Mouse (Mus musculus) C2C12 (cell line): ENCODE measurements at regions not wholly inside any gene's neighbourhood (a gene's known extent, or its start where the extent isn't known, plus 50 kb on each side); places are given as distances from the start of the nearest gene placed in this dataset.

Source experiments
- H3K27me3 ChIP-seq: one replicate; pipeline ENCODE4 v1.6.1; 2011; ENCODE audit not compliant: control insufficient read depth, insufficient read depth, insufficient read length
- H3K36me3 ChIP-seq: one replicate; pipeline ENCODE4 v1.6.1; 2011; ENCODE audit not compliant: control insufficient read depth, insufficient read depth
- H3K4me3 ChIP-seq: one replicate; pipeline ENCODE4 v1.5.1; 2011; ENCODE audit warnings: mild to moderate bottlenecking, control low read depth; ENCODE audit not compliant: poor library complexity, insufficient read depth, severe bottlenecking
- H3K79me2 ChIP-seq: one replicate; pipeline ENCODE4 v1.6.1; 2011; ENCODE audit not compliant: control insufficient read depth, insufficient read depth
- H3K79me3 ChIP-seq: one replicate; pipeline ENCODE4 v1.6.1; 2011; ENCODE audit warnings: low read depth, control low read depth
- H3ac ChIP-seq: one replicate; pipeline ENCODE3; 2011; ENCODE audit warnings: low read depth; ENCODE audit not compliant: control insufficient read depth, insufficient read length
- CEBPB ChIP-seq: IDR thresholded peaks from one replicate; pipeline ENCODE4 v1.6.1; 2011; ENCODE audit warnings: low read depth, mild to moderate bottlenecking, control low read depth, moderate library complexity
- CTCF ChIP-seq: IDR thresholded peaks from one replicate; pipeline ENCODE4 v1.5.1; 2011; ENCODE audit not compliant: control insufficient read depth, insufficient read depth, insufficient read length
- FOSL1 ChIP-seq: IDR thresholded peaks from one replicate; pipeline ENCODE4 v1.8.0; 2011; ENCODE audit warnings: mild to moderate bottlenecking, low read length; ENCODE audit not compliant: poor library complexity, insufficient read depth, severe bottlenecking
- MAX ChIP-seq: IDR thresholded peaks from one replicate; pipeline ENCODE4 v1.6.1; 2011; ENCODE audit warnings: mild to moderate bottlenecking, control low read depth
- MYOD1 ChIP-seq: IDR thresholded peaks from one replicate; pipeline ENCODE4 v1.6.1; 2011; ENCODE audit warnings: low read depth; ENCODE audit not compliant: control insufficient read depth, insufficient read length
- MYOG ChIP-seq: IDR thresholded peaks from one replicate; pipeline ENCODE4 v1.6.1; 2011; ENCODE audit not compliant: control insufficient read depth, insufficient read length; ENCODE audit errors: extremely low read depth
- USF1 ChIP-seq: IDR thresholded peaks from one replicate; pipeline ENCODE4 v1.6.1; 2011; ENCODE audit warnings: low read depth, mild to moderate bottlenecking, control low read depth, moderate library complexity

DNA sequence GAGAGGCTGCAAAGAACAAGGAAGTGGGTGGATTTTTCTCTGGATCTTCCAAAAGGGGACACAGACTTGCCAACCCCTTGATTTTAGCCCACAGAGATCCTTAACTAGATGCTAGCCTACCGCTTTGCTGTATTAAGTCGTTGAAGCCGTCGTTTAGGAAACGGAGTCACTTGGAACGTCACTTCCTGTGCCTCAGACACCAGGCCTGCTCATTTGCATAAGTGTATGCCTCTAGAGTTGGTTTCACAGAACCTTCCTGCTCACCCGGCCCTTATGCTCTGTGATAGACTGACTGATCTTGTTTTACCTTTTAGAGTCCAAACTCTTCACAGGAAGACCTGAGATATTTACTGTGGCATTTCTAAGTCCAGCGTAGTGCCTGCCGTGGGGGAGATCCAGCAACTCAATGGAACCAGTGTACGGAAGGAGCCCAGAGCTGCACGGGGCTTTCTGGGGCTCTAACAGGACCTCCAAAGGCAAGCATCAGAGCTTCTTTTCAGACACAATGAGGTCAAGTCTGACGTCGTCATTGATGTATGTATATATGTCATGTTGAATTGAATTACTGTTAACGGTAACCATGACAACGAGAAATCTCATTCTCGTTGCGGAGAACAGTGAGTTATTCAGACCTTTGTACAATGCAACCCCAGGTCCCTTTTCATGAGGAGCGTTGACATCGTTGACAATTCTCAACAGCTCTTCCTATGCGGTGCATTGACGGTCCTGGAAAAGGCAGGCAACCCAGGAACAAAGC lies 72.2 kb upstream of the Ubl3 start:
- no peak overlapping the region for H3ac ChIP-seq
- H3K79me2 ChIP-seq: no peaks in the 10 kb centered on the region
- TF ChIP-seq CTCF (no peak), FOSL1 (no peak), USF1 (no peak), MAX (no peak), MYOG (no peak), CEBPB (no peak), MYOD1 (no peak)
- H3K4me3 ChIP-seq: no peak overlapping the region
- no peaks in the 10 kb centered on the region for H3K79me3 ChIP-seq
- H3K36me3 ChIP-seq: no peaks in the 10 kb centered on the region
- no peaks in the 10 kb centered on the region for H3K27me3 ChIP-seq

DNA sequence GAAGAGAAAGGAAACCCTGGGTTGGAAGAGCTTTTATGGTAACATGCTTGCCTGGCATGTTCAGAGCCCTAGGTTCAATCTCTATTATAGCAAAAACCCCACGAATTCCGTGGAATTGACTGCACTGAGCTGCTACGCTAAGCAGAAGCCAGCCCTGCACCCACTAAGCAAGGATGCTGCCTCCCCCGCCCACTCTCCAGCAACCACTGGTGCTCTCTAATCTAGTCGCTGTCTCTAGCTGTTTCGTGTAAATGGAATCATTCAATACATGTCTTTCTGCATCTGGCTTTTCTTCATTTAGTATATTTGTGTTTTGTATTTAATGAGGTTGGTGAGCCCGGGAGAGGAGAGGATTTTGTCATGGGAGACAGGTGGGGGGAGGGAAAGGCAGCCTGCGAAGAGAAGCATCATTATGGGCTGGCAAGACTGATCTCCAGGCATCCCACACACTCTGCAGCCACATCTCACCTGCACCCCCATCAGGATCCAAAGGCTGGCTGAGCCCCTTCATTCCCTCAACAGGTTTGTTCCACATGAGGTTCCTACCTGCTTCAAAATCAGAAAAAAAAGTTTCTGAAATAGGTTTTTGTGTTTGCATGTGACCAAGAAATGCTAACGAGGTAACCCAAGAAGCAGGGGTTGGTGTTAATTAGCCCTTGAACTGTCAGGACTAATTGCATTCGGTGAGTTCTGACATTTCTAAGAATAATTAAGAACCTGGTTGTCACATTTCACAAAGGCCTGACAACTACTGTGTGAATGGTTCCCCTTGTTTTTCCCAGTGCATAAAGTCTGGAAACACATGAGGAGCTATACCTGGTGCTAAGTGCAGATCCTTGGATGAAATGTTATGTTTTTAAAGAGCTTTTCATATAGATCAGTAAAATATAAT lies 68.6 kb upstream of the Ubl3 start:
- no peak for TF ChIP-seq MYOD1
- TF ChIP-seq CTCF: no peak
- no peak for TF ChIP-seq MAX
- H3K79me2 ChIP-seq: no peaks in the 10 kb centered on the region
- H3K27me3 ChIP-seq: no peaks in the 10 kb centered on the region
- H3K36me3 ChIP-seq: no peaks in the 10 kb centered on the region
- H3K79me3 ChIP-seq: no peaks in the 10 kb centered on the region
- no peak overlapping the region for H3K4me3 ChIP-seq
- no peak overlapping the region for H3ac ChIP-seq

DNA sequence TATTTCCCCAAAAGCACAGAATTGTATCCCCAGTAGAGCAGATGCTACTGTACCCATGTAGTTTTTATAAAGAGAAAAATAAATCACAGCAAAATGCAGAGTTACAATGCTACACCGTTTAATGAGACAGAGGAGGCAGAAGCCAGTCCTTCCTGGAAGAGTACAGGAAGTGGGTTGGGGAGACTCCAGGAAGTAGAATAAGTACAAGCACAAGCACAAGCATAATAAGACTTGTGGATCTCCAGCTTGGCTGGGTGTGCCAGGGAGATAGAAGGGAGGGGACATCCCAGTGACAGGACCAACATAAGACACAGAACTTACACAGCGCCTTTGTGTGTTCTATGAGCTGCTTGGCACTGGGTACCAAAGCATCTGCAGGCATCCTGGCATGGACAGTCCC lies 67.3 kb upstream of the Ubl3 start:
- no peak overlapping the region for H3ac ChIP-seq
- H3K4me3 ChIP-seq: no peak overlapping the region
- no peaks in the 10 kb centered on the region for H3K27me3 ChIP-seq
- no peaks in the 10 kb centered on the region for H3K36me3 ChIP-seq
- no peaks in the 10 kb centered on the region for H3K79me2 ChIP-seq
- no peaks in the 10 kb centered on the region for H3K79me3 ChIP-seq
- no peak for TF ChIP-seq MYOG
- no peak for TF ChIP-seq CTCF
- no peak for TF ChIP-seq MAX
- TF ChIP-seq MYOD1: no peak
- TF ChIP-seq CEBPB: no peak
- TF ChIP-seq FOSL1: no peak
- no peak for TF ChIP-seq USF1

DNA sequence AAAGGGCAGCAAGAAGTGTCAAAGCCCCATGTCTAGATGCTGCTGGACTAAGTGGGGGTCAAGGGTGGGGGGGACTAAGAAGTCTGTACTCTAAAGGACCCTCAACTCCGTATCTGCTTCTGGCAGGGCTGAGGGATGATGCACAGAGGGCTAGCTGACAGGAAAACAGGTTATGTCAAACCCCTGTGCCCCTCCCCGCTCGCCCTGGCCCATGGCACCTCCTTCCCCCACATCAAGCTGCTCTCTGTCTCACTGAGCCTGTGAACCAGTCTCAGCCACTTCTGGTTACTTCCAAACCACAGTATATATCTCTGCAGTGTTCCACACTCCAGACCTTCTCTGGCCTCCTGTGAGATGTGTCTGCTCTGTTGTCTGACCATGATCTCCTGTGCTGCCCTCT lies 63.8 kb upstream of the Ubl3 start:
- TF ChIP-seq CEBPB (no peak), MYOG (no peak)

DNA sequence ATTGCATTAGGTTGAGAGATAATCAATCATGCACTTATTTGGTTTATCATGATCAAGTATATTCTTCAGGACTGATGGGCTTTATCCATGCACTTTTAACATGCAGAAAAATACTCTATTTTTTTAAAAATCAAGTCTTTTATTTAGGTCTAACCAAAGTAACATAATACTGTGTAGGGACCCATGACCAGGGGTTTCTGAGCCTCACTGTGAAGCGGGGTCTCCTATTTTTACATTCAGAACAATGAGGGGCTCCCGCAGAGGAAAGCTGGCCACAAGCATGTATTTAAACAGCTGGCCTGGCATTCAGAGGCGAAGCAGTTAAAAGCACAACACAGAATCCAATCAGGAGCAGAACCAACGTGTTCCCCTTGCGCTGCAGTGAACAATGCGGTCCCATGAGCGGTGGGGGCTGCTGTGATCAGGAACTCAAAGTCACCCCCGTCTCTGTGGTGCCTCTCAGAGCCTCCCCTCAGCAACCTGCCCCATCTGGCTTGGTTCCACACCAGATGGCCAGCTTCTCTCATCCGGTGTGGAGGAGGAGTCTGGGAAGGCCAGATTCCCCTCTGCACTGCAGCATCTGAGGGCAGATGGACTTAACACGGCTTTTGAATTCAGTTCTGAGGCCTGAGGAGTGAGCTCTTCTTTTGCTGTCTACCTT lies 63.2 kb upstream of the Ubl3 start:
- Histone ChIP-seq H3K36me3 (no peaks in the 10 kb centered on the region), H3K27me3 (no peaks in the 10 kb centered on the region), H3ac (no peak overlapping the region), H3K79me3 (no peaks in the 10 kb centered on the region), H3K79me2 (no peaks in the 10 kb centered on the region), H3K4me3 (no peak overlapping the region)
- no peak for TF ChIP-seq USF1
- no peak for TF ChIP-seq CEBPB
- TF ChIP-seq MYOG: no peak

More for the DNA sequence above, 63.8 kb upstream of the Ubl3 start:
- no peaks in the 10 kb centered on the region for H3K27me3 ChIP-seq
- H3K36me3 ChIP-seq: no peaks in the 10 kb centered on the region
- H3ac ChIP-seq: no peak overlapping the region
- H3K79me2 ChIP-seq: no peaks in the 10 kb centered on the region
- no peak overlapping the region for H3K4me3 ChIP-seq
- H3K79me3 ChIP-seq: no peaks in the 10 kb centered on the region

DNA sequence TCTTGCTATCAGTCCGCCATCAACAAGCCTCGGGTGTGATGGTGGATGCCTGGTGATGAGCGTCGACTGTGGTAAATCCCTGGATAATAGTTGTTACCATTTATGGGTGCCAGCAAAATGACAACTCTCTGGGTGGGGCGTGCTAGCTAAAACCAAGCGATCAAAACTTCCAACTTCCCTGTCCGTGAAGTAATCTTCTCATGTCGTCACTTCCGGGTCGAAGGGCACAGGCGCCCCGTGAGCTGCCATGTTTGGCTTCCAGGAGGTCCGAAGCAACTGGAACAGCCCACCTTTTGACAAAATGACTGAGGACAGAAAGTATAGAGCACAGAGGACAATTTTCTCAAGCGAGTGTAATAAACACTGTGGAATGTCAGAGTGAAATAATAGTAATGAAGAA lies 62.5 kb upstream of the Ubl3 start:
- no peaks in the 10 kb centered on the region for H3K79me3 ChIP-seq
- TF ChIP-seq MYOG: no peak
- TF ChIP-seq FOSL1: no peak
- no peak for TF ChIP-seq MAX
- TF ChIP-seq MYOD1: no peak
- no peak for TF ChIP-seq CEBPB
- no peak for TF ChIP-seq USF1
- TF ChIP-seq CTCF: no peak
- no peak overlapping the region for H3K4me3 ChIP-seq
- H3ac ChIP-seq: no peak overlapping the region
- no peaks in the 10 kb centered on the region for H3K36me3 ChIP-seq
- H3K79me2 ChIP-seq: no peaks in the 10 kb centered on the region
- H3K27me3 ChIP-seq: no peaks in the 10 kb centered on the region
